Comparison of ENCODE assay signal across 1 mouse cellular context in the genomic region with DNA sequence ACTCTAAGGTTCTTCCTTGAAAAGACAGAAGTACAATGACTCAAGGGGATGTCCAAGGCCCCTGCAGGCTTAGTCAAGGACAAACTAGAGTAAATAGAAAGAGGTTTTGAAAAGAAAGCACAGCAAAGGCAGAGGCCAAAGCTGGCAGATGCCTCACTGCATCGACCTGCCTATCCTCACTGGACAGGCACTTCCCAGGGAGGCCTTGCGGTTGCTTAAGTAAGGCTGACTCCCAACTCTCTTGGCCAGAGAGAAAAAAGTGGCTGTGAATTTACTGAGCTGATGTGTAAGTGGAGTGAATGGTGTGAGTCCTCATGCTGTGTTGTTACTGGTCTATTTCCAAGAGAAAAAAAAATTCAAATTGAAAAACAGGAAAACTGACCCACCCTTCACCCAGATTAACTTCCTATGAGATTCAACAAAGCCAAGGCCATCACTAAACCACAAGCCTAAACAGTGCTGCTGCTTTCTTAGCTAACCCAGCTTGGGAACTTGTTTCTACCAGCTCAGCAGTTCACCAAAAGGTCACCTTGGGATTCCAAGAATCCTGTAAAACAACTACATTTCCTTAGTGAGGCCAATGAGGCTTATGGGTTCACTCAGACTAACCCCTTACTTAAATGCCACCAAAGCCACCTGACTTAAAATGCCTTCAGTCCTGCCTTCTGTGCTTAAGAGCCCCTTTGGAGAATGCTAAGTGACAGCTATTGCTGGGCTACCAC.
TF ChIP-seq lines count a peak whose summit lies in the region.

No protein-coding gene starts in this region.

TF ChIP-seq in CH12.LX, 34 proteins besides CTCF, POLR2A, EP300 and RAD21:
- TF ChIP-seq ZMIZ1 (IDR thresholded peaks at IDR 0.05; ENCODE audit: low read depth, low read length) (no peak), ELF1 (IDR thresholded peaks at IDR 0.05; ENCODE audit: low read depth, low read length) (no peak), ETS1 (conservative IDR thresholded peaks at IDR 0.05; ENCODE audit: low read depth, low read length) (no peak)
